Mouse (Mus musculus): Measurements from ENCODE around the gene Ppp1r12b. TPM values are rescaled to one million over a fixed set of nuclear protein-coding genes. Genes with fewer than 3 reads are reported as not detected.

Ppp1r12b gene
- total RNA-seq, 2 experiments from 2014 or later, result 183 to 217 TPM

DNA sequence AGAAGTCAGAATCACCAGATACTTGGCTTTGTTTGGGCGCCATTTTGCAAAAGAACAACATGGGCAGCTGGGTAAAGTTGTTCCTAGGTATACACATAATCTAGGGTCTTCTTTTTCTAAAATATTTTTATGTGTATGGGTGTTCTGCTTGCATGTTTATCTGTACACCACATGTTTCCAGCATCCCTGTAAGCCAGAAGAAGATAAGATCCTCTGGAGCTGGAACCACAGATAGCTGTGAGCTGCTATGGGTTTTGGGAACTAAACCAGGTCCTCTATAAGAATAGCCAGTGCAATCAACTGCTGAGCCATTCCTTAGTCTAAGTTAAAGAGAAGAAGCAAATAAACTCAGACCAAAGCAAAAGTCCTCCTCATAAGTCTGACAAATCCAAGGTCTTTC, 138.6 kb downstream of the Ppp1r12b start:
- intact Hi-C loops (cut with DNase I; ENCODE audit: low total_unique reads), result no loop called here
- no peak for DNase-seq

DNA sequence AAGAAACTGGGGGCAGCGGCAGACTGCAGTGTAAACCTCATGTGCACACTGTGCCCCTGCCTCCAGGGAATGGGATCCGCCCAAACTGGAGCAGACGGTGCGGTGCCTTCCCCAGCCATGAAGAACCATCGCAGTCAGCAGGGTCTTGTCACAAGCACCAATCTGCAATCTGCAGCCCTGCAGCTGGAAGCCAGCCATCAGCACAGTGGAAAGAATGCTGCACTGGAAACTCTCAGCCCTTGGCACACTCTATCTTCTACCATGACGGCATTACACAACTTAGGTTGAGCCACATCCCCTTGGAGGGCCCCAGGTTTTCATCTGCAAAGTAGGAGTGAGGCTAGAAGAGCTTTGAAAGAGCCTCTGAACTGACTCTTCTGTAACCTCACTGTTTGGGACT, 139.1 kb downstream of the Ppp1r12b start:
- peak; percentile 77 for DNase-seq
- intact Hi-C loops (cut with DNase I; ENCODE audit: low total_unique reads), result no loop called here

DNA sequence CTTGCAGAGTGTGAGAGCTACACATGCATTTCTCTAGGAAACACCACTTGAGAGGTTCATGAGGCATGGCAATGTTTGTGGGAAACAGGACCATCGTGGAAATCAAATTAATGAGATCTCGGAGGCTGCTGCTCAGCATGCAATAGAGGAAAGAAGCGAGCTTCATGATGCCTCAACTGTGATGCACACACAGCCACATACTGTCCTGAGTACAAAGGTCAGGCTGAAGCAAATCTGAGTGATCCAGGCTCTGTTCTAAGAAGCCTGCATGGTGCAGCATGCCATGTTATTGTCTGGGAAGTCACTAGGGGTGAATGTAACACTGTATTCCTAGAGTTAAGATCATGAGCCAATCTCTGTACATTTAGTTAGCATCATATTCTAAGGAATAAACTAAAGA, 140.0 kb downstream of the Ppp1r12b start:
- DNase-seq, result no peak
- intact Hi-C loops (cut with DNase I; ENCODE audit: low total_unique reads), result no loop called here

DNA sequence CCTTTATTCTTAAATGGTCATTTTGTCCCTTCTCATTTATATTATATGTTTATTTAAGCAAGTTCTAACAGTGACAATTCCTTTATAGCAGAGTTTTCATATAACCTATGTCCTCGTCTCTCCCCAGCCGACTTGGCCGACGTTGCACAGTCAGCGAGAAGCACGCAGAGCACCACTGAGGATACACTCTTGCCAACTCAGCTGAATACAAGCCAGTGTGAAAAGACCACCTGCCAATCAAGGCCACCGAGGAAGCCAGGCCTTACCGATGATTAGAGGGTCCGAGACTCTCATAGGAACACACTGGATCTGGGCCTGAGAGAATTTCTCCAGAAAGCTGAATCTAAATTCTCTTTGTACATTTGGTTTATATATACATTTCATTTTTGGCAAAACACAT, 150.3 kb downstream of the Ppp1r12b start:
- intact Hi-C loops (cut with DNase I; ENCODE audit: low total_unique reads), result no loop called here
- DNase-seq, result no peak

DNA sequence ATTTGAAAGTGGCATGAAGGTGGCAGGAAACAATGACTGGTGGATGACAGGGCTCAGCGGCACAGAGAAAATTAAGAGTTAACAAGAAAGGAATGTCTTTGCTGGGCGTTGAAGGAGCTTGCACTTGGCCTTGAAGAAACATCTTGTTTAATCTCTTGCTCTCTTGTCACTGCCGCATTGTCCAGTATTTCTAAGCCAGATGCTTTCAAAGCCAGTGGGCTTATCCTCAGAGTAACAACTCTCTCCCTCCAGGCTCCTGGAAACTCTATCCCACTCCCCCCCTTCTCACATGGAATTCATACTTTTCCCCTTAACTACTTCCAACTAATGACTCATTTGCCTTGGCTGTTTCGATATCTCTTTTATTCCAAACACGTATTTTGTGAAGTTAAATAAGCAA, 151.4 kb downstream of the Ppp1r12b start:
- intact Hi-C loops (cut with DNase I; ENCODE audit: low total_unique reads), result no loop called here
- DNase-seq, result no peak

DNA sequence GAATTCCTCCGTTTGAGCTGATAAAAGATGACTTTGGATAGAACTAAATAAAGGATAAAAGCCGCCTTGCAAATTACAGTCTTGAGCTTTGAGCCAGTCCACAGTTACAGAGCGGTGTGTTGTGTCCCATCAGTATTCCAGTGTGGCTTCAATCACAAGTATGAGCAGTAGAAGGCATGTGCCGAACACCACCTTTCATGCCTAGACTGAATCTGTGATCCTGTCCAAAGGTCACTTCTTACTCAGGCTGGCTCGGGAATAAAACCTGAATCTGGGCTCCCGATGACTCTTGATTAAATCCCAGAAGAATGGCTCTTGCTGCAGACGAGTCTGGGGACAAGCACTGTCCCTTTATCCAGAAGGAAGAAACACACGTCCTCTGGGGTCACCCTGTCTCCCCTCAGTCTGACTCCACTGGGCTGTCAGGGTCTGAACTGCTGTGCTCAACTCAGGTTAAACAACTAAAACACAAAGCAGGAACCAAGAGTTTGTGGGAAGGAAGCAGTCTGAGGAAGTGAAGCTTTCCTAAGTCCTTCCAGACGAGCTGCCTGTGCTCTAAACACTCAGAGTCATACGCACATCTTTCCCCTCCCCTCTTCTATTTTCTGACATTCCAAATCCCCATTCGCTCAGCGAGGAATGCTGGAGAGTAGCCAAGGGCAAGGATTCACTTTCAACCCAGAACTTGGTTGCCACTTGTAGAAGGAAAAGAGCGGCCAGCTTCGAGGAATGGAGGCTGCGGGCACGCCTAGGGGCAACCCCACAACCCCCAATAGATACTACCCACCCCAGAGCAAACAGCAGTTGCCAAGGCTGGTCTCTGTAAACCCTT, 152.2 kb downstream of the Ppp1r12b start:
- DNase-seq, result peak; percentile 72
- intact Hi-C loops (cut with DNase I; ENCODE audit: low total_unique reads), result no loop called here

DNA sequence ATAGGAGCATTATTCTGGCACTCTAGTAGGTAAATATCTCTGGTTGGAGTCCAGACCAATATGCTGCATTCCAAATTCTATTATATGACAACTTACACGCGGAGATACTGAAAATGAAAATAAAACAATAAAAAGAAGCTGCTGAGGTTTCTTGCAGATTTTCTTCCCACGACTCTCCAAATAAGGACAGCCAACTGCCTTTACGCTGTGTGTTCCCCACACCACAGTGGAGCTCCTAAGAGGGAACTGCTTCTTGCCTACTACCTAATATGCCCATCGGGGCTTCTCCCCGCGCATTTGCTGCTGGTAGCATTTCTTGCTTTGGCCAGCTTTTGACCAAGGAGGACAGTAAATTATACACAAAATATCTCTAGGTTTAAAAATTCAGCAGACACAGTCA, 154.0 kb downstream of the Ppp1r12b start:
- intact Hi-C loops (cut with DNase I; ENCODE audit: low total_unique reads), result no loop called here
- no peak for DNase-seq

DNA sequence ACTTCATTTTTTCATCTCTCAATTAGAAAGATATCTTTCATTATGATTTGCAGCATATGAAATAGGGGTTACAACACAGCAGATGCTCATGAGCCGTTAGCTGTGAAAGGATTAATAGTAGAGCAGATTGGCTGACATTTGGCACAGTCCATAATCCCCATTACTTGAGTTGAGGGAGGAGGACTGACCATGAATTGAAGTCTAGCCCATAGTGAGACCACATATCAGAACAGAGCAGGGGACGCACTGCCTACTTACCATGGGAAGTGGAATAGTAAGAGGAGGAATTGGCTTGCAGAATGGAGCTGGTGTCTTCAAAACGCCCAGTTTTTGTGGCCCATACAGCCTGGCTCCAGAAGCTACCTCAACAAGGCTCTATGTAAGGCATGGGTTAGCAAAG, 159.2 kb downstream of the Ppp1r12b start:
- intact Hi-C loops (cut with DNase I; ENCODE audit: low total_unique reads), result no loop called here
- no peak for DNase-seq

DNA sequence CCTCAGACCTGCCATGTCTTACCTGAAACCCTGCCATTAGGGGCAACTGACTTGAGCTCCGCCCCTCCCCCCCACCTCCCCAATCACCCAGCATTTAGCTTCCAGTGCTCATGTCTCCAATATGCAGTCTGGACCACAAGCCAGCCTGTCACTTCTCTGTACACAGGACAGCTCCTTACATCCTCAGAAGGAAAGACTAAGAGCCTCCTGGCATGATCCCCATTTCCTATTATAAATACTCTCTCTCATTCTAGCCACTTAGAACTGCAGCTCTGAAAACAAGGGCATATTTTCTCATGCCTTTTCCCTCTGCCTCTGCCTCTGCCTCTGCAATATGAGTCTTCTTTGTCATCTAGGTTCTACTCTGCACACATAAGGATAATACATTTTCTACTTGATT, 159.7 kb downstream of the Ppp1r12b start:
- intact Hi-C loops (cut with DNase I; ENCODE audit: low total_unique reads), result no loop called here
- DNase-seq, result no peak

DNA sequence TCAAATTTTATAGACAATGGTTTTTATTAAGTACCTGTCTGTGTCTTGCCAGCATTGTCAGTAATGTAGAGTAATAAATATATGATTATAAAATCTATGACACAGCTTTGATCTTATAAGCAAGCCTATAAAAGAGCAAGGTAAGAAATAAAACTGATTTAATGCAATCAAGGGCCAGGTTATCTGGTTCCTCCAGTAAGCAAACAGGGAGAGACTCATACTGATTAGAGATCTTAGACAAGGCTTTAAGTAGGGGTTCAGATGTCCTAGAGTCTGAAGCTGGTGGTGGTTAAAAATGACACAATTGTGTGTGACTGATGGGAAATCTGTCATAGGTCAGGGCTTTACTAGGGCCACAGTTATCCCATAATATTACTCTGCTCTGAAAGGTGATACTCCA, 164.3 kb downstream of the Ppp1r12b start:
- DNase-seq, result no peak
- intact Hi-C loops (cut with DNase I; ENCODE audit: low total_unique reads), result no loop called here

DNA sequence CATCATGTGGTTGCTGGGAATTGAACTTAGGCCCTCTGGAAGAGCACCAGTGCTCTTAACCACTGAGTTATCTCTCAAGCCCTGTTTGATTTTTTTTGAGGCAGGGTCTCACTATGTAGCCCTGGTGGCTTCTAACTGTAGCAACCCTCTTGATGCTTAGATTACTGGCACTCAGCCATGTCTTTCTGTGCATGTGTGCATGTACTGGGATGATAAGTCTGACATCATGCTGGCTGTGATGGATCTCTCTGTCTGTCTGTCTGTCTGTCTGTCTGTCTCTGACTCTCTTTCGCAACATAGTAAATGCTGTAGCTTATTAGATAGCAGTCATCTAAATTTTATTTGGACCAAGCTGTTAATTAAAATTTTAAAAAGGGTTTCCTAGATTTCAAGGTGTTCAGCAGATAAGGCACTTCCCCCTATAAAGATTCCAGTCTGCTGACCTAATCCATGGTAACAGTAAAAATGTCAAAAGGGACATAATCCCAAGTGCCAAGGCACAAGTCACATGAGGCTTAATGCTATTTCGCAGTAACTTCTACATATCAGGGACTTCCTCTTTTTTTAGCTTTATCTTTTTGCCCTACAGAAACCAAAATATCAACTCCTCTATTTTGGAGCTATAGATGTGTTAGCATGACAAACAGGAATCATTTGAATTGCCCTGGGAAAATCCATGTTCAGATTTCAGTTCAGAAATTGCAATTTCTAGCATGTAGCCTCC, 164.9 kb downstream of the Ppp1r12b start:
- no peak for DNase-seq
- intact Hi-C loops (cut with DNase I; ENCODE audit: low total_unique reads), result no loop called here

DNA sequence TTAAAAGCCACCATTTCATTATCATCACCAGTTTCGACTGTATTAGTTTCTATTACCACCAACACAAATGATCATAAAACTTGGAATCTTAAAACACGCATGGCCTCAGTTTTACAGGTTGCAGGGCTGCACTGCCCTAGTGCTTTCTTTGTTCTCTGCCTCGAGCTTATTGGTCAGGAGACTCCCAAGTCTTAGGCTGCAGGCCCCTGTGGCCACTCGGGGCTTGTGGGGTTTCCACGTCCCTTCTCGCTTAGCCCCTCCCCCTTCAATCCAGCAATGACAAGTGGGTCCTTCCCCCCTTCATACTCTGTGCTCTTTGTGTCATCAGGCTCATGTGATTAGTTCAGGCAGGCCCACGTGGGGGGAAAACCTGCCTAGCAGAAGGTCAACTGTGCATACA, 167.6 kb downstream of the Ppp1r12b start:
- intact Hi-C loops (cut with DNase I; ENCODE audit: low total_unique reads), result no loop called here
- no peak for DNase-seq

DNA sequence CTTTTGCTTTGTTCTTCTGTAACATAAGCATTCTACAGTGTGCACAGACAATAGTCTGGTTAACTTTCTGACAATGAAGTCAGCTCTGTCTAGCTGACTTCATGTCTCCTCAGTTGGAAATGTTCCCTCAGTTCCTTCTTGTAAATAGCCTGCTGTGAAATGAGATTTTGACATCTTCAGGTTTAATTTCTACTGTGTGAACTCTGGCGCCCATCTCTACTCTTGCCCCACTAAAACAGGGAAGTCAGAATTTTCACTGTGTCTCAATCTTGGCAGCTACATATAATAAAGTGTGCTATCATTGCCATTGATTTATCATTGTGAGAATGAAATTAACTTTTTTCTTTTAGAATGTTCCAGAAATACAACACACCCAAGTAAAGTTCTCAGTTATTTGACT, 170.8 kb downstream of the Ppp1r12b start:
- intact Hi-C loops (cut with DNase I; ENCODE audit: low total_unique reads), result no loop called here
- DNase-seq, result no peak

DNA sequence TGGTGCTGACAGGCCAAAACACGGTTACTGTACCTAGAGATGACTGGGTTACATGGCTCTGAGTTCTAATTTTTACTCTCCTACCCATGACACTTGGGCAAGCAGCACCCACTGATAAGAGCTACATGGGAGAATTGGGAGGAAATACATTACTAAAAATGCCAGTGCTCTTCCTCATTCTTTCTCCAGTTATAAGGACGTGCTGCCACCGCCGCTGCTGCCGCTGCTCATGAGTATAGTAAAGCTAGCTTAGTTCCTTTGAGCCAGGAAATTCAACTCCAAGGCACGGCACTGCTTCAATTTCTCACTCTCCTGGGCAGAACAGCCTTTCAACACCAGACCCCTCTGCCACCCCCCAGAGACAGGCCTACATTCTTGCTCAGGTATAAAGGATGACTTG, 171.3 kb downstream of the Ppp1r12b start:
- no peak for DNase-seq
- intact Hi-C loops (cut with DNase I; ENCODE audit: low total_unique reads), result no loop called here

DNA sequence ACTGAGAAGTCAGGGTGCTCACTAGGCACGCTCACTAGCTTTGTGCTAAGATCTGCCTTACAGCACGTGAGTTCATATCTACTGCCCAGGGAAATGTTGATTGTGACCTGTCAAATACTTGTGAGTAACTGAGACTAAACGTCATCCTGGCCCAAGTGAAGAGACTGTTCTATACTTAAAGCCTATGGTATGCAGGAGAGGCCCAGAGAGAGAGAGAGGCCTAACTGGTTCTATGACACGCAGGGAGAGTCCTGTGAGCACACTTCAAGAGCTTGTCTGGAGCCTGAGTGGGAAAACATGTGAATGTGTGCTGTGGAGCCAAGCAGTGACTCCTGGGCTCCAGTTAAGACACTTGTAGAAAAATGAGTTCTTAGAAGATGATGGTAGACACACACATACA, 171.8 kb downstream of the Ppp1r12b start:
- intact Hi-C loops (cut with DNase I; ENCODE audit: low total_unique reads), result no loop called here
- DNase-seq, result no peak

DNA sequence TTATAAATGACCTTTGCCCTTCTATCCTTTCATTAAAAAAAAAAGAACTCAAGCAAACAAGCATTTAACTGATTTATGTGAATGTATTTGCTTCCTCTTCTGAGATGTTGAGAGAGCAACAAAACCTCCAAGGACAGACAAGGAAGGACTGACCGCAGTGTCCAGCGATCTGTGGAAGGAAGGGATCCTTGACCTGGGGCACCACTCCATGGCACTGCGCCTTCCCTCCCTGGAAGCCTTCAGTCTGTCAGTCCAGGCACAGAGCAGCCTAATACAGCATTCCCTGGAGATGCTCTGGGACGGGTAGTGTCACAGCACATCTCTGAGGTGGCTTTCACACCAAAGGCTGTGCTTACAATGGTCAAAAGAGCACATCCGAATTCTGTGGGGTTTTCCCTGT, 172.9 kb downstream of the Ppp1r12b start:
- intact Hi-C loops (cut with DNase I; ENCODE audit: low total_unique reads), result no loop called here
- DNase-seq, result no peak

DNA sequence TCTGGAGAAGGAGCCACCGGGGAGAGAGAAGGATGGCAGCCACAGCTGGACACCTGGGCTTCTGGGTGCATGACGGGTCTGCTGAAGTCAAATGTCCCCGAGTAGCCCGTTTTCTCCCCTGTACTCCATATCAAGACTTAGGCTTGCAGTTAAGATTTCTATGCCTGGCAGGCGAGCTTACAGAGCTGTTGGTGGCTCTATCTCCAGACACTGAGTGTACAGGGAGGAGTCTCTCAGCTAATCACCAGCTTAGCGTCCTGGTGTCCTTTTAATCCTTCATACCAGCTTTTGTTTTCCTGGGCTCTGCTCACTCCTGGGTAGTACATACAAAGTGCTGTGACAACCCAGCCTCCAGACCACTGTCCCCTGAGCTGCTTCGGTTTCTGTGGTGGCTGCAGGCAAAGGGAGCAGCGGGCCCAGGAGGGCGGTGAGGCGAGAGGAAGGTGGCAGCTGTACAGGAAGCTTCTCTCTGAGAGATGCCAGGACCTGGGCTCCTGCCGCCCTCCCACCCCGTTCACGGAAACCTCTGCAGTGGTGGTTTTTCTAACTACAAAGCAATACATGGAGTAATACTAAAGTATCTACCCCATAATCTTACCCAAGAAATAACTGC, 177.7 kb downstream of the Ppp1r12b start:
- DNase-seq, result no peak
- intact Hi-C loops (cut with DNase I; ENCODE audit: low total_unique reads), result no loop called here

DNA sequence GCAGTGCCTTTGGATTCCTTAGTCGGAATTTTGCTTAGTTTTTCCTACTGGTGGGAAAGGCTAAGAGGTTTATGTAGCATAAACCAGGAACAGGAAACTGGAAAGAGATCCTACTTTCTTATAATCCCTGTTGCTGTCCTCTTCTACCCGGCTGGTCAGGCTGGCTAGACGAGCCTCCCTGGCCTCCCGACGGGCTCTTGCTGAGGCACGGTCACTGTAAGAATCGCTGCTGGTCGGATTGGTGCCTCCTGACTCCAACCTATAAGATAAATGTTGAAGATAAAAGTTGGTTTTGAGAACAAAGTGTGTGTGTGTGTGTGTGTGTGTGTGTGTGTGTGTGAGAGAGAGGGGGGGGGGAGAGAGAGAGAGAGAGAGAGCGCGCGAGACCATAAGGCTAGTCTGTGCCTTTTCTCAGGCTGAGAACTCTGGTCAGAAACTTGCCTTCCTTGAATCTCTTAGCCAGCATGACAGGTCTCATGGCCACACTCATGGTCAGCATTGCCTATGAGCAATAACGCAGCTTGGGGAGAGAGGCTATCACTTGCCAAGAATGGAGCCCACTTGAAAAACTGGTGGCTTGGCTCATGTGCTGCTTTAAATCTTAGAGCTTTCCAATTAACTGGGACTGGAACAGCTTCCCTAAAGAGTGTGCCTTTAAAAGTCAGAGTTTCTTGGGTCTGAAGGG, 178.4 kb downstream of the Ppp1r12b start:
- DNase-seq, result no peak
- intact Hi-C loops (cut with DNase I; ENCODE audit: low total_unique reads), result no loop called here

DNA sequence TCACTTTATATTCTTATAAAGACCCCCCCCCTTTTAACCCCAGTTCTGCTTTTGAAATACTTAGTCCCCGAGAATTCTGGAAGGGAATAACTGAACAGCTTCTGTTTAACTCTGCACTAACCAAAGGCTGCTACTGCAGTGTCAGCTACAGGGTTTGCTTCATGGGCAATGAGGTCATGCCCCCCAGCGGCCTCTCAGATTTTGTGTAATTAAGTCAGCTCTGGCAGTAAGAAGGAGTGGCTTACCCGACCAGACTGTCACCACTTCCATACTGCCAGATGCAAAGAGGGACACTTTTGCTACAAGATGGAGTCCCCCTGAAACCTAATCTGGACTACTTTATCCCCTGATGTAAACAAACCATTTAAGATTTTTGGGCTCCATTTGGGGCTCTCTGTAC, 180.1 kb downstream of the Ppp1r12b start:
- no peak for DNase-seq
- intact Hi-C loops (cut with DNase I; ENCODE audit: low total_unique reads), result no loop called here

DNA sequence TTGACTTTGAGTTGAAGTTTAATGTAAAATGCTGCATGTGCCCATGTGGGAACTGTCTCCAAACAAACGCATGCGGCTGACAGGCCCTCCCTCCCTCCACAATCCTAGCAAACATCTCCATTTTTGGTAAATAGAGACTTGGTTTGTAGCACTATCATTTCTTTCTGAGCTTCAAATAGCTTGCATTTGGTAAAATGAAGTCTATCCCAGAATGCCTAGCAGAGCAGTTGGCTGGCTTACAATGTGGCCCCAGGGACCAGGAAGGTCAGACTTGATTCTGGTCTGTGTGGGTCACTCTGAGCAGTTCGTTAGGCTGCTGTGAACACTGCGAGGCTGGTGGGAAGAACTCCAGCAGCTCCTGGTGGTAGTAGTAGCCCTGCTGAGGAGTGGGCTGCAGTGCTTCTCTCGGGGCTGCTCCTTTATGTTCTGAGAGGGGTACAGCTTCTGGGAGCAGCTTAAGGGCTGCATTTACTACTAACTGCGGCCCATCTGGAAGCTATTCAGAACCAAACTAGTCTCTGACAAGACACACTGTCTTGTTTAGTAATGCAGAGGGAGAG, 180.9 kb downstream of the Ppp1r12b start:
- intact Hi-C loops (cut with DNase I; ENCODE audit: low total_unique reads), result no loop called here
- DNase-seq, result peak; percentile 62
